Mouse (Mus musculus) G1E (cell line): ENCODE data around the gene Tmem56.

Experiments used
- CTCF ChIP-seq: IDR thresholded peaks from 2 replicates; pipeline ENCODE4 v1.5.1; 2012; ENCODE audit warnings: low read depth, low read length, inconsistent platforms, mixed read lengths
- GATA1 ChIP-seq: IDR thresholded peaks from 2 replicates; pipeline ENCODE4 v1.6.1; 2012; ENCODE audit warnings: borderline replicate concordance, low read length, inconsistent platforms, mixed read lengths
- TAL1 ChIP-seq: conservative IDR thresholded peaks from 2 replicates; pipeline ENCODE4 v1.6.1; 2012; ENCODE audit warnings: low read depth, low read length, inconsistent platforms, mixed read lengths

DNA sequence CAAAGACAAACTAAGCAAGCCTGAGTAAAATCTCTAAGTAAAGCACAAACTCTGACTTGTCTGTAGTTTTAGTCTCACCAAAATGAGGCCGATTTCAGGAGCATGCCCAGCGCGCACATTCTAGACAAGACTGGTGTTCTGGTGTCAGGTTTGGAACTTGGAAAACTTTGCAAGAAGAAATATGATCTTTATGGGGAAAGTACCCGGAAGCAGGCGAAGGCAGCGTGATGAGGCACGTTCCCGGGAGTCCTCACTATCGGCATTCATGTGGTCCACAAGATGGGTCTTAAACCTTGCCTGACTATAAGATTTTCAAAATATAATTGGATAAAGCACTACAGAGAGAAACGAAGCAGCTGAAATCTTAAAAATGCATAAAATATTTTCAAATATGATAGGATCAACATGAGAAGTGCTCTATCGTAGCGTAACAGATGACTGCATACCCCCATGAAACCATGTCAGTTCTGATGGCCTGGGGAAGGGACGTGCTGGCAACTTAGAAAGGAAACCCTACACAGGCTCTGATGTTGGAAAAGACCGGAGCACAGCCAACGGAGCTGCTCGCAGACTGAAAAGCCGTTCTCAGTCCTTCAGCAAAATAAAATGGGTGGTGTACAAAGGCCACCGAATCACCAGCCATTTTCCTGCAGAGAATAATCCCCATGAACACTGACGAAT lies 76.6 kb downstream of the Tmem56 start:
- no peak for TF ChIP-seq CTCF
- TF ChIP-seq GATA1 = no peak
- no peak for TF ChIP-seq TAL1
